Mouse (Mus musculus) embryonic facial prominence, embryonic 11.5 days (tissue): ENCODE results near the gene Ntmt1. TPM values are rescaled to one million over a fixed set of nuclear protein-coding genes. Genes with fewer than 3 reads are reported as not detected.

ENCODE experiments used
- ATAC-seq: fragments of 200-750 bp; cut with Nextera tagmentation; replicated peaks from 2 replicates; pipeline ENCODE4 v1.8.0; 2017; ENCODE audit warnings: low read depth; ENCODE audit not compliant: insufficient number of reproducible peaks, low FRiP score, low TSS enrichment
- DNase-seq: peaks from one replicate; pipeline ENCODE4 v3.0.0-alpha.2; 2015; ENCODE audit warnings: low spot score
- H3K27ac ChIP-seq: fragments of 300-500 bp; sonication (generic); replicated peaks from 2 replicates; pipeline ENCODE4 v1.5.1; 2014; ENCODE audit warnings: mild to moderate bottlenecking, low read depth, low read length, control low read depth
- H3K27me3 ChIP-seq: fragments of 300-500 bp; sonication (generic); 2 replicates; pipeline ENCODE4 v1.6.1; 2014; ENCODE audit warnings: mild to moderate bottlenecking, low read length, moderate library complexity, mixed read lengths; ENCODE audit not compliant: control insufficient read depth, insufficient read depth
- H3K36me3 ChIP-seq: fragments of 300-500 bp; sonication (generic); replicated peaks from 2 replicates; pipeline ENCODE4 v1.6.1; 2014; ENCODE audit warnings: low read depth, mild to moderate bottlenecking, low read length, moderate library complexity, mixed read lengths; ENCODE audit not compliant: control insufficient read depth, insufficient read depth
- H3K4me1 ChIP-seq: fragments of 300-500 bp; sonication (generic); 2 replicates; pipeline ENCODE4 v1.6.1; 2014; ENCODE audit warnings: low read length, mixed read lengths; ENCODE audit not compliant: control insufficient read depth, insufficient read depth
- H3K4me2 ChIP-seq: fragments of 300-500 bp; sonication (generic); 2 replicates; pipeline ENCODE4 v1.6.1; 2014; ENCODE audit warnings: low read depth, mild to moderate bottlenecking, control low read depth, low read length, moderate library complexity
- H3K4me3 ChIP-seq: fragments of 300-500 bp; sonication (generic); 2 replicates; pipeline ENCODE4 v1.5.1; 2014; ENCODE audit warnings: low read depth, low read length, control low read depth
- H3K9ac ChIP-seq: fragments of 300-500 bp; sonication (generic); replicated peaks from 2 replicates; pipeline ENCODE4 v1.6.1; 2014; ENCODE audit warnings: mild to moderate bottlenecking, control low read depth, low read length
- H3K9me3 ChIP-seq: fragments of 300-500 bp; sonication (generic); replicated peaks from 2 replicates; pipeline ENCODE4 v1.6.1; 2016; ENCODE audit warnings: mild to moderate bottlenecking, low read length, inconsistent platforms, mixed read lengths; ENCODE audit not compliant: control insufficient read depth
- WGBS: fragments of 180-500 bp; shearing (Covaris S2); extraction: QIAGEN DNeasy Blood & Tissue Kit; methylation state at CpG from one replicate; pipeline ENCODE4 v1.1.7; 2014; 5-methylcytosine and 5-hydroxymethylcytosine counted together
- polyA plus RNA-seq: library from polyadenylated mRNA; unstranded; fragments of >200 nt; fragmentation: Nextera tagmentation; extraction: Ambion mirVana; gene quantifications from 2 replicates; pipeline ENCODE4 v1.2.1, GENCODE M21; 2014

The Ntmt1 gene
- polyA plus RNA-seq, 1 experiment from 2014 or later = 98.9 TPM

DNA sequence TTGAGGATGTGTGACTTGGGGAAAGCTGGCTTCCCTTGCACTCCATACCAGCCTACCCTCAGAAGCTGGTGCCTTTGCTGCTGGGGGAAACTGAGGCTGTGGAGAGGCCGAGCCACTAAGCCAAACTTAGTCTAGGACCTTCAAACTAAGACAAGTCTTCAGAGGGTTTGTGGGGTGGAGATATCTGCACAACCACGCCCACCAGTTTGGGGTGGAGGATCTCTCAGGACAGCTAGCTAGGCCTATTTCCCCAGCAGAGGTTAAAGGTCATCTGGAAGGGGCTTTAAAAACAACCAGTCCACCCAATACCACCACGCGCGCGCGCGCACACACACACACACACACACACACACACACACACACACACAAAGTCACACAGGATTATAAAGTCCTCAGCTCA lies 38.6 kb downstream of the Ntmt1 start:
- ATAC-seq = no peak
- Histone ChIP-seq H3K36me3 (no peaks in the 10 kb centered on the region), H3K27me3 (no peaks in the 10 kb centered on the region), H3K27ac (peak overlapping the region; percentile 58; the same call in 1 of the 2 replicates), H3K9me3 (no peaks in the 10 kb centered on the region), H3K9ac (peak overlapping the region; percentile 95), H3K4me3 (peak overlapping the region; percentile 80), H3K4me1 (peaks cover 13% of the 10 kb centered on the region), H3K4me2 (peak overlapping the region; percentile 86)
- no peak for DNase-seq
- WGBS = 36% methylated on average over 8 of the region's 8 CpGs

DNA sequence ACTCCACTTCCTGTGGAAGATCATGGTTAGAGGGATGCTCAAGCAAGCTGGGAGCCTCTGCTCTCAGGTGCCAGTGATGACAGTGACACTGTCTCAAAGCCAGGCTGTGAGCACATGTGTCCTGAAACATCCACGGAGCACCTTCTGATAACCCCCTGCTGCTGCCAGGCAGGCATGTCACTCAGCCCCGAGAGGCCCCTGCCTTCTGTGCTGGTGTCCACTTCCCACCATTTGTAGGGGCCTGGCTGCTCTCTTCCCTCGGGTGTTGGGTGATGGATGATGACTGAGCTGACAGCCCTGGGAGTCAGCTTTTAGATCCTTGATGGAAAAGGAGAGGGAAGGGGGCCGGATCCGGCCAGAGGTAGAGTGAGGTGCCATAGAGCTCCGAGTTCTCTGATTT lies 39.1 kb downstream of the Ntmt1 start:
- H3K27ac ChIP-seq = no peak overlapping the region
- peak overlapping the region; percentile 80 for H3K4me3 ChIP-seq
- no peaks in the 10 kb centered on the region for H3K36me3 ChIP-seq
- peaks cover 14% of the 10 kb centered on the region for H3K4me1 ChIP-seq
- DNase-seq (no peak), ATAC-seq (no peak)
- WGBS = 18% methylated on average over 6 of the region's 6 CpGs
- H3K9ac ChIP-seq = peak overlapping the region; percentile 95
- H3K4me2 ChIP-seq = peak overlapping the region; percentile 86
- no peaks in the 10 kb centered on the region for H3K9me3 ChIP-seq
- no peaks in the 10 kb centered on the region for H3K27me3 ChIP-seq

DNA sequence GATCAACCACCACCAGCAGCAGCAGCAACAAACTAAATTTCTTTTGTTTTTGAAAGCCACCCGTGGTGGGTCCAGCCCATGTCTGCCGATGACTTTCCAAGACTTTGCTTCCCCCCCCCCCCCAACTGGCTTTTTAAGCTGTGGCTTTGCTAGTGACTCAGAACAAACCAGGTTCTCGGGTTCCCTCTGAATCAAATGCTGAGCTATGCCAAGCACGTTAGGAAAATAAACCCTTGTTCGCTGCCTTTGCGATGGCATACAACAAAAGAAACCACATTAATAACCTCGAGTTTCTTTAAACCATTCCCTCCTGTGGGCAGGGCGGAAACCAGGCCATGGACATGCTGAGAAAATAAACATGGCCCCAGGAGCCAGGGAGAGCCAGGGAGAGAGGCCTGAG lies 40.6 kb downstream of the Ntmt1 start:
- Histone ChIP-seq H3K9ac (no peak overlapping the region), H3K36me3 (no peaks in the 10 kb centered on the region), H3K4me2 (no peak overlapping the region; the same call in 1 of the 2 replicates), H3K9me3 (no peaks in the 10 kb centered on the region), H3K27ac (0 out of 2 replicates have a peak overlapping the region, but pooled peaks have one; percentile 41), H3K4me3 (no peak overlapping the region), H3K27me3 (no peaks in the 10 kb centered on the region), H3K4me1 (peaks cover 27% of the 10 kb centered on the region)
- peak; percentile 38 for DNase-seq
- no peak for ATAC-seq
- 47% methylated on average over 8 of the region's 8 CpGs for WGBS

DNA sequence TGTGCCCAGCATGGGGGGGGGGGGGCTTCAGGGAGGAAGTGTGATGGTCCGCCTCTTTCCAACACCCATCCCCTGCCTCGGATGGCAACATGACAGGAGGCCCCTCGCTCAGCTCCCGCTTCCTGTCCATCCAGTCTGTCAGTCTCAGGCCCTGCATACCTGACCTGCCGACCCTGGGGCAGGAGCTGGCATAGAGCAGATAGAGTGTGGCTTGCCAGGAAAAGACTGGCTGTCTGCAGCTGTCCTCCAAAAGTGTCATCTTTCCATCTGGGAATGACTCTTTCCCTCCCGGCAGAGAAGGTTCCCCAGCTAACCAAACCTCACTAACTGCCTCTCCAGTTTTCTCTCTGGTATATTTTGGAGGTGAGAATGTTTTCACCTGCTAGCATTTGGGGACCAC lies 43.0 kb downstream of the Ntmt1 start:
- no peak overlapping the region for H3K4me3 ChIP-seq
- peak overlapping the region; percentile 10; the same call in 1 of the 2 replicates for H3K4me2 ChIP-seq
- no peak for DNase-seq
- no peaks in the 10 kb centered on the region for H3K36me3 ChIP-seq
- no peaks in the 10 kb centered on the region for H3K9me3 ChIP-seq
- H3K4me1 ChIP-seq = peaks cover 41% of the 10 kb centered on the region
- no peak overlapping the region for H3K27ac ChIP-seq
- WGBS = 33% methylated on average over 6 of the region's 6 CpGs
- no peaks in the 10 kb centered on the region for H3K27me3 ChIP-seq
- H3K9ac ChIP-seq = no peak overlapping the region
- ATAC-seq = no peak

DNA sequence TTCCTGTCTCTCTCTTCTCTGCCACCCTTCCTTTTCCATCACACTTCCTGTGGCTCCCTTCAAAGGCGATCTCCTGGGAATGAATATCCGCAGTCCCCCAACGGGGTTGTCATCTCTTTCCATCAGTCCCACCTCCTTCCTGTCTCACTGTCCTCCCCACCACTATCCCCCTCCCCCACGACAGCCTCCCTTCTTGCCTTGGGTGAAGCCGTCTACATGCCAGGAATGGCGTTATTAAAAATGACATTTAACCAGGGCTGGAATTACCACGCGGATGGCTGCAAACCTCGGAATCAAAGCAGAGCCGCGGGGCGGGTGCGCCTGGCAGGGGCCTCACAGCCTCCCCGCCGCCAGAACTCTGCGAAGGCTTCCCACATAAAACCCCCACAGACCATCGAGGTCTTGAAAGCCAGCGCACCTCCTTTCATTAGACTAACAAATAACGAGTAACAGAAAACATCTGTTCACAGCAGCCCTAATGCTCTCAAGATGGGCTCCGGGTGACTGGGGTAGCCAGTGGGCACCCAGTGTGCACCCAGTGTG lies 45.2 kb downstream of the Ntmt1 start:
- no peaks in the 10 kb centered on the region for H3K27me3 ChIP-seq
- H3K9me3 ChIP-seq = no peaks in the 10 kb centered on the region
- DNase-seq (peak; percentile 83), ATAC-seq (no peak)
- peaks cover 43% of the 10 kb centered on the region for H3K4me1 ChIP-seq
- H3K4me3 ChIP-seq = no peak overlapping the region
- whole genome bisulfite sequencing = 16% methylated on average over 20 of the region's 20 CpGs
- peak overlapping the region; percentile 81 for H3K27ac ChIP-seq
- H3K4me2 ChIP-seq = peak overlapping the region; percentile 16; the same call in 1 of the 2 replicates
- H3K9ac ChIP-seq = peak overlapping the region; percentile 18; the same call in 1 of the 2 replicates
- no peaks in the 10 kb centered on the region for H3K36me3 ChIP-seq

DNA sequence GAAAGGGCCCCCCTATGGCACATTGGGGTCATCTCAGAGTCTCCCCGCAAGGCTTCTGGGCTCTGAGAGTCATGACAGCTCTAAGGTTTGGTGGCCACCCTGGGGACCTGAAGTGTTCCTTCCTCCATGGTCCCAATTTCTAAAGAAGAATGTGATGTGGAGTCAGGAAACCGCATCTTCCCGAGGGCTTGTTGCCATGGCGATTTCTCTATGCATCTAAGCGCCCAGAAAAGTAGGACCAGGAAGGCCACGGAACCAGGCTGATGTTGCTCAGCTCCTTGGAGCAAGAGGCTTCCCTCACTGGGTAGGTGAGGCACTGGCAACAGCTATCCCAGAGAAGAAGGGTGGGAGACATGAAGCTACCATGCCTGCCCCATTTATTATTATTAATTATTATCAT lies 49.5 kb downstream of the Ntmt1 start:
- H3K4me1 ChIP-seq = peaks cover 32% of the 10 kb centered on the region
- H3K4me2 ChIP-seq = no peak overlapping the region
- no peak overlapping the region for H3K4me3 ChIP-seq
- H3K9ac ChIP-seq = no peak overlapping the region
- DNase-seq (no peak), ATAC-seq (no peak)
- no peaks in the 10 kb centered on the region for H3K36me3 ChIP-seq
- H3K9me3 ChIP-seq = no peaks in the 10 kb centered on the region
- no peaks in the 10 kb centered on the region for H3K27me3 ChIP-seq
- H3K27ac ChIP-seq = no peak overlapping the region
- 74% methylated on average over 6 of the region's 6 CpGs for WGBS

DNA sequence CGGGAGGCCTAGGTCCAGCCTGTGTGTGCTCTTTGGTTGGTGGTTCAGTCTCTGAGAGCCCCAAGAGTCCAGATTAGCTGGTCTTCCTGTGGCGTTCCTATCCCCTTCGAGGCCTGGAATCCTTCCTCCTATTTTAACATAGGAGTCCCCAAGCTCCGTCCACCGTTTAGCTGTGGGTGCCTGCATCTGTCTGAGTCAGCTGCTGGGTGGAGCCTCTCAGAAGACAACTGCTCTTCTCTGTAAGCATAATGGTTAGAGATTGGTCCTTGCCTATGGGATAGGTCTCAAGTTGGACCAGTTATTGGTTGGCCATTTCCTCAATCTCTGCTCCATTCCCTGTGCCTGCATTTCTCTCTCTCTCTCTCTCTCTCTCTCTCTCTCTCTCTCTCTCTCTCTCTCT lies 52.2 kb downstream of the Ntmt1 start:
- Histone ChIP-seq H3K27ac (no peak overlapping the region), H3K27me3 (no peaks in the 10 kb centered on the region), H3K4me1 (peaks cover 23% of the 10 kb centered on the region), H3K9ac (no peak overlapping the region), H3K4me2 (no peak overlapping the region), H3K36me3 (no peaks in the 10 kb centered on the region), H3K9me3 (no peaks in the 10 kb centered on the region), H3K4me3 (no peak overlapping the region)
- WGBS = 78% methylated on average over 5 of the region's 5 CpGs
- DNase-seq (no peak), ATAC-seq (no peak)

DNA sequence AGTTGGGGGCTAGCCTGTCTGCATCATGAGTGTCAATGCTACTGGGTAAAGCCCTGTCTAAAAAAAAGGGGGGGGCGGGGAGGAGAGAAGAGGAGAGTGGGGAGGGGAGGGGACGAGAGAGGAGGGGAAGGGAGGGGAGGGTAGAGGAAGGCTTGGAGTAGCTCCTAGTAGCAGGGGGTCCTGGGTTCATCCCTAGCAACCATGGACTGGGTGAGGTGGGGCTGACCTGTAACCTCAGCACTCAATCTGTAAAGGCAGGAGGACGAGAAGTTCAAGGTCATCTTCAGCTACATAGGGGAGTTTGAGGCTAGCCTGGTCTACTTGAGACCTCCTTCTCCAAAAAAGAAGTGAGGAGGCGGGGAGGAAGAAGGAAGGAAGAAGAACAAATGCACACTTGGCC lies 54.5 kb downstream of the Ntmt1 start:
- no peak overlapping the region for H3K27ac ChIP-seq
- H3K27me3 ChIP-seq = no peaks in the 10 kb centered on the region
- 78% methylated on average over 4 of the region's 4 CpGs for WGBS
- no peak overlapping the region for H3K4me2 ChIP-seq
- DNase-seq = no peak
- no peak overlapping the region for H3K4me3 ChIP-seq
- no peak overlapping the region for H3K9ac ChIP-seq
- no peaks in the 10 kb centered on the region for H3K9me3 ChIP-seq
- no peaks in the 10 kb centered on the region for H3K36me3 ChIP-seq
- H3K4me1 ChIP-seq = peaks cover 18% of the 10 kb centered on the region
- no peak for ATAC-seq
